Mouse (Mus musculus) lung, adult 2 months (tissue): ENCODE data around the gene Fbxl20.

ENCODE experiments used
- CTCF ChIP-seq: fragments of 200-500 bp; IDR thresholded peaks from 2 replicates; pipeline ENCODE4 v1.5.1; 2011; ENCODE audit warnings: mild to moderate bottlenecking, low read length, control low read depth; ENCODE audit not compliant: insufficient read depth
- POLR2A ChIP-seq: fragments of 200-500 bp; IDR thresholded peaks from 2 replicates; pipeline ENCODE4 v1.6.1; 2011; ENCODE audit warnings: low read depth, mild to moderate bottlenecking, control low read depth, low read length, borderline replicate concordance; ENCODE audit errors: extremely low read depth

- TF ChIP-seq CTCF, result no peak
- TF ChIP-seq POLR2A, result no peak
These were observed 26.8 kb downstream of the Fbxl20 start for GRCm38 (mm10) chr11:98123424-98123823.
